Mouse (Mus musculus) cerebellum, postnatal 25 days (tissue): ENCODE measurements around the gene Cdc20b.

ENCODE experiments used
- DNase-seq, 2 experiments: peaks; one replicate each; pipeline ENCODE4 v3.0.0; 2021; ENCODE audit warnings: mixed read lengths in 2 of 2

The Cdc20b gene

GRCm38 (mm10) chr13:113101804-113102203, 66.9 kb downstream of the Cdc20b start:
- DNase-seq: no peak

GRCm38 (mm10) chr13:113104759-113105158, 69.8 kb downstream of the Cdc20b start:
- no peak for DNase-seq

- DNase-seq: no peak
These were observed 84.1 kb downstream of the Cdc20b start for GRCm38 (mm10) chr13:113118977-113119376.

GRCm38 (mm10) chr13:113120324-113121237, 85.7 kb downstream of the Cdc20b start:
- DNase-seq: no peak

GRCm38 (mm10) chr13:113121326-113121725, 86.4 kb downstream of the Cdc20b start:
- DNase-seq: no peak

GRCm38 (mm10) chr13:113129974-113130373, 95.1 kb downstream of the Cdc20b start:
- DNase-seq: no peak

GRCm38 (mm10) chr13:113139597-113139996, 104.7 kb downstream of the Cdc20b start:
- no peak for DNase-seq
